Mouse (Mus musculus) MEL (cell line): ENCODE measurements at regions not wholly inside any gene's neighbourhood (a gene's known extent, or its start where the extent isn't known, plus 50 kb on each side); places are given as distances from the start of the nearest gene placed in this dataset.

Source experiments
- DNase-seq: peaks from one replicate; pipeline ENCODE4 v3.0.0; 2011; ENCODE audit warnings: low read depth, low spot score
- H3K27ac ChIP-seq: 2 replicates; pipeline ENCODE4 v1.5.1; 2012; ENCODE audit warnings: low read depth, mild to moderate bottlenecking, control low read depth, low read length, moderate library complexity; ENCODE audit not compliant: control insufficient read depth
- H3K27me3 ChIP-seq, 2 experiments: fragments of 150-350 bp in 1 of 2; sonication (generic) in 1 of 2; 2 replicates each; pipeline ENCODE4 v1.6.1; 2012; ENCODE audit warnings: low read length in 2 of 2, mild to moderate bottlenecking in 2 of 2, improper control_type of control experiment in 1 of 2, moderate library complexity in 1 of 2; ENCODE audit not compliant: insufficient read depth in 2 of 2, control insufficient read depth in 1 of 2
- H3K36me3 ChIP-seq, 2 experiments: 2 replicates each; pipeline ENCODE4 v1.6.1; 2012 to 2014; ENCODE audit warnings: low read length in 2 of 2, improper control_type of control experiment in 1 of 2, inconsistent platforms in 1 of 2, mild to moderate bottlenecking in 1 of 2; ENCODE audit not compliant: insufficient read depth in 2 of 2, control insufficient read depth in 1 of 2
- H3K4me1 ChIP-seq, 2 experiments: fragments of 150-350 bp in 1 of 2; sonication (generic) in 1 of 2; 2 replicates each; pipeline ENCODE4 v1.6.1; 2012; ENCODE audit warnings: low read length in 2 of 2, improper control_type of control experiment in 1 of 2, mild to moderate bottlenecking in 1 of 2; ENCODE audit not compliant: insufficient read depth in 2 of 2, control insufficient read depth in 1 of 2
- H3K4me3 ChIP-seq, 2 experiments: fragments of 150-350 bp in 1 of 2; sonication (generic) in 1 of 2; 2 replicates each; pipeline ENCODE4 v1.5.1; 2012; ENCODE audit warnings: low read depth in 2 of 2, low read length in 2 of 2, mild to moderate bottlenecking in 2 of 2, moderate library complexity in 2 of 2, control low read depth in 1 of 2, improper control_type of control experiment in 1 of 2; ENCODE audit not compliant: control insufficient read depth in 1 of 2, insufficient read depth in 1 of 2
- H3K79me2 ChIP-seq: 2 replicates; pipeline ENCODE4 v1.6.1; 2012; ENCODE audit warnings: mild to moderate bottlenecking, low read length, moderate library complexity; ENCODE audit not compliant: control insufficient read depth, poor library complexity, insufficient read depth
- H3K9ac ChIP-seq: 2 replicates; pipeline ENCODE4 v1.6.1; 2012; ENCODE audit warnings: low read depth, mild to moderate bottlenecking, control low read depth, low read length, moderate library complexity; ENCODE audit not compliant: control insufficient read depth, poor library complexity, severe bottlenecking
- H3K9me3 ChIP-seq: fragments of 150-350 bp; sonication (generic); replicated peaks from 2 replicates; pipeline ENCODE4 v1.6.1; 2012; ENCODE audit warnings: mild to moderate bottlenecking, low read length, improper control_type of control experiment, moderate library complexity; ENCODE audit not compliant: insufficient read depth
- CTCF ChIP-seq, 3 experiments: IDR thresholded peaks in 2 of 3; conservative IDR thresholded peaks in 1 of 3; 2 replicates each; pipeline ENCODE4 v1.5.1; 2011 to 2012; ENCODE audit warnings: low read length in 3 of 3, low read depth in 2 of 3, mild to moderate bottlenecking in 2 of 3, improper control_type of control experiment in 1 of 3, inconsistent platforms in 1 of 3, mixed read lengths in 1 of 3, moderate library complexity in 1 of 3; ENCODE audit not compliant: control insufficient read depth in 1 of 3, insufficient read depth in 1 of 3, poor library complexity in 1 of 3, severe bottlenecking in 1 of 3
- ELF1 ChIP-seq: IDR thresholded peaks from 2 replicates; pipeline ENCODE4 v1.6.1; 2014; ENCODE audit warnings: low read depth, mild to moderate bottlenecking, inconsistent platforms, low read length, improper control_type of control experiment, moderate library complexity
- EP300 ChIP-seq, 2 experiments: IDR thresholded peaks; 2 replicates each; pipeline ENCODE4 v1.6.1; 2011; ENCODE audit warnings: improper control_type of control experiment in 2 of 2, low read length in 2 of 2, low read depth in 1 of 2, mild to moderate bottlenecking in 1 of 2
- GABPA ChIP-seq: IDR thresholded peaks from 2 replicates; pipeline ENCODE4 v1.6.1; 2012; ENCODE audit warnings: low read depth, mild to moderate bottlenecking, inconsistent platforms, low read length, improper control_type of control experiment, moderate library complexity
- GATA1 ChIP-seq: IDR thresholded peaks from 2 replicates; pipeline ENCODE4 v1.6.1; 2011; ENCODE audit warnings: low read depth, low read length, improper control_type of control experiment
- KAT2A ChIP-seq: conservative IDR thresholded peaks from 2 replicates; pipeline ENCODE4 v1.6.1; 2012; ENCODE audit warnings: low read depth, low read length, improper control_type of control experiment, inconsistent platforms
- MAX ChIP-seq: IDR thresholded peaks from 2 replicates; pipeline ENCODE4 v1.6.1; 2011; ENCODE audit warnings: low read length, improper control_type of control experiment
- MAZ ChIP-seq: IDR thresholded peaks from 2 replicates; pipeline ENCODE4 v1.6.1; 2012; ENCODE audit warnings: low read depth, mild to moderate bottlenecking, inconsistent platforms, low read length, improper control_type of control experiment
- MEF2A ChIP-seq: IDR thresholded peaks from 2 replicates; pipeline ENCODE4 v1.6.1; 2014; ENCODE audit warnings: low read depth, mild to moderate bottlenecking, inconsistent platforms, low read length, improper control_type of control experiment; ENCODE audit not compliant: poor library complexity, insufficient replicate concordance, severe bottlenecking; ENCODE audit errors: extremely low read depth
- MXI1 ChIP-seq: IDR thresholded peaks from 2 replicates; pipeline ENCODE4 v1.6.1; 2011; ENCODE audit warnings: mild to moderate bottlenecking, low read depth, low read length, improper control_type of control experiment
- MYC ChIP-seq: IDR thresholded peaks from 2 replicates; pipeline ENCODE4 v1.6.1; 2011; ENCODE audit warnings: low read depth, mild to moderate bottlenecking, low read length, improper control_type of control experiment, moderate library complexity
- NRF1 ChIP-seq: IDR thresholded peaks from 2 replicates; pipeline ENCODE4 v1.6.1; 2014; ENCODE audit warnings: low read depth, mild to moderate bottlenecking, inconsistent platforms, low read length, improper control_type of control experiment, moderate library complexity; ENCODE audit not compliant: poor library complexity, insufficient read depth, severe bottlenecking
- POLR2A ChIP-seq, 2 experiments: IDR thresholded peaks; 2 replicates each; pipeline ENCODE4 v1.6.1; 2011 to 2012; ENCODE audit warnings: low read length in 2 of 2, mild to moderate bottlenecking in 2 of 2, control low read depth in 1 of 2, improper control_type of control experiment in 1 of 2, low read depth in 1 of 2, moderate library complexity in 1 of 2; ENCODE audit not compliant: control insufficient read depth in 1 of 2, insufficient read depth in 1 of 2, poor library complexity in 1 of 2
- RCOR1 ChIP-seq: IDR thresholded peaks from 2 replicates; pipeline ENCODE4 v1.6.1; 2012; ENCODE audit warnings: low read depth, mild to moderate bottlenecking, inconsistent platforms, low read length, improper control_type of control experiment
- SMC3 ChIP-seq: IDR thresholded peaks from 2 replicates; pipeline ENCODE4 v1.6.1; 2011; ENCODE audit warnings: low read depth, low read length, improper control_type of control experiment
- TCF12 ChIP-seq: IDR thresholded peaks from 2 replicates; pipeline ENCODE4 v1.6.1; 2014; ENCODE audit warnings: low read depth, mild to moderate bottlenecking, inconsistent platforms, low read length, improper control_type of control experiment, moderate library complexity
- USF1 ChIP-seq: IDR thresholded peaks from 2 replicates; pipeline ENCODE4 v1.6.1; 2014; ENCODE audit warnings: low read depth, mild to moderate bottlenecking, inconsistent platforms, low read length, improper control_type of control experiment, moderate library complexity
- ZC3H11A ChIP-seq: IDR thresholded peaks from 2 replicates; pipeline ENCODE4 v1.6.1; 2012; ENCODE audit warnings: low read depth, mild to moderate bottlenecking, inconsistent platforms, low read length, improper control_type of control experiment
- ZKSCAN1 ChIP-seq: IDR thresholded peaks from 2 replicates; pipeline ENCODE4 v1.6.1; 2012; ENCODE audit warnings: low read depth, mild to moderate bottlenecking, inconsistent platforms, low read length, improper control_type of control experiment, moderate library complexity

DNA sequence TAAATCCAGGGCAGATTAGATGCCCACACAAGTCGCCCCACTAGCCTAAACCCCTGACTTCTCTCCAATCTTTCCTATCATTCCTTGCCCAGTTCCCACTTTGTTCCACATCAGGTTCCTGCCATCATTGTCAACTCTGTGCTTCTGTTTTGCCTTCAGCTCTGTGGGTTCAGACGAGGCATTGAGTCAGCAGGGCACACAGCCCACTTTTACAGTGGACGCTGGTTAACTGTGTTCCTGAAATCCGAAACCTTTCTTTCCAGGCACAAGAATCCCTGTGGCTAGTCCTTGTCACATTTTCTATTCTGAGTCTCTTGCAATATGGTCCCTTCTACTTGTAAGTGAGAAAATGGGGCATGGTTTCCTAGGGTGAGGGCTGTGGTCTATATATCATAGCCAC is 392.3 kb downstream of the Etnk1 start:
- Histone ChIP-seq H3K27me3 (no peaks in the 10 kb centered on the region), H3K27ac (no peak overlapping the region), H3K79me2 (no peaks in the 10 kb centered on the region), H3K4me1 (no peaks in the 10 kb centered on the region), H3K9ac (no peak overlapping the region), H3K36me3 (no peaks in the 10 kb centered on the region), H3K9me3 (no peaks in the 10 kb centered on the region), H3K4me3 (no peak overlapping the region)
- no peak for DNase-seq
- TF ChIP-seq MAX = no peak
- TF ChIP-seq MXI1 = no peak
- no peak for TF ChIP-seq ZKSCAN1
- no peak for TF ChIP-seq GATA1
- no peak for TF ChIP-seq MYC
- TF ChIP-seq TCF12 = no peak
- TF ChIP-seq NRF1 = no peak

DNA sequence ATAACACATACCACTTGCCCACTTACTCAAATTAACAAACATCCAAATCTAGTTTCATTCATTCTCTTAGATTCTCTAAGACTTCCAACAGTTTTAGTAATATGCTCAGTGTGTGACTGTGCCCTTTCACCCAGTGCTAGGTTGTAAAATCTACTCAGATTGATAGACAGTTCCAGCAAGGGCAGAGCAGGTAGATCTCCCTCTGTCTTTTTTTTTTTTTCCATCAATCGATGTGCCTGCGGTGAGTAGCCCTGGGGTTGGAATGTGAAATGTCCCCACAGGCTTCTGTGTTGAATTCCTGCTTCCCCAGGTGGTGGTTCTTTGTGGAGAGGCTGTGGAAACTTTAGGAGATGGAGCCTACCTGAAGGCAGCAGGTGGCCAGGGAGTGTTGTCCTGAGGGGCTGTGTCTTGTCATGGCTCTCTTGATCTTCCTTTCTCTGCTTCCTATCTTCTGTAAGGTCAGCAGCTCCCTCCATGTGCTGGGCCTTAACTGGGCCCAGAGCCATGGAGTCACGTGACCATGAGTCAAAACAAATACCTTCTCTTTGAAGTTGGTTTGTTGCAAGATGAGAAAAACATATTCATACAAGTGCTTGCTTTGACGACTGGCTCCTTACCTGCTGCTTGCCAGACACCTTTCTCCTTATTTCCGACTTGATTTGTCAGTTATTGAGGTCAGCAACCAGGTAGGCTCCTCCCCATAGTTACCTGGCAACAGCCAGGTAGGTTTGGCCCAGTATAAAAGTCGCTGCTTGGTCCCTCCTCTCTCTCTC is 394.5 kb downstream of the Etnk1 start:
- DNase-seq = no peak
- H3K79me2 ChIP-seq = no peaks in the 10 kb centered on the region
- no peaks in the 10 kb centered on the region for H3K36me3 ChIP-seq

DNA sequence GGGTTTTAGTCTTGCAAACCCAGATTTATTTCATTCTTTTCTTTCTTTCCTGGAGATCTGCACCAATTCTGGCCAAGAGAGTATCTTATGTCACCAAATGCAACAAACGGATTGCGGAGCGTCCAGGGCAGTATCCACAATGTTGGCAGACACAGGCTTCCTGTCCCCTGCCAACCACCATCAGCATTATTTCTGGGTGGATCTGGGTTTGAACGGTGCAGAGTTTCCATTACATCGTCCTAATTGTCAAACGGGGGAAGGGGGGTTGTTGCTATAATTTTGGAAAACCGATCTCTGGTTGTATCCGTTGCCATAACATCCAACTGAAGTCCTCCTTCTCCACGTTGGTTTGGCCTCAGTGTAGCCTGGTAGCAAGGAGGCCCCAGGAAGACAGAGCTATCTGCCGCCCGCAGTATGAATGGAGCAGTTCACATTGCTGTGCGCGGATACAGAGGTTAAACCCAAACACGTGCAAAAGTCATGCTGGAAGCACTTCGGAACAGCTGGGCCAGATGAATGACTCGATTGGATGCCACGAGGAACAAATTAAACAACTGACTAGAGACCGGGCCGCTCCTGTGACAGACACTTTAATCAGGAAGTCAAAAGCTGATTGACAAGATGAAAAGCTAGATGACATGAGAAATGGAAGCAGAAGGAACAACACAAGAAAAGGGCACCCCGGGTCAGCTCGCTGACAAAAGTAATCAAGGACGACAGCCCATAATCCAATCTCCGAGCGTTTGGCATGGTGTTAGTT is 404.5 kb downstream of the Etnk1 start:
- H3K9me3 ChIP-seq = no peaks in the 10 kb centered on the region
- no peaks in the 10 kb centered on the region for H3K27me3 ChIP-seq
- no peak for DNase-seq
- no peaks in the 10 kb centered on the region for H3K4me1 ChIP-seq
- no peak overlapping the region for H3K27ac ChIP-seq
- no peak overlapping the region for H3K4me3 ChIP-seq
- TF ChIP-seq POLR2A (IDR thresholded peaks at IDR 0.05; ENCODE audit: control insufficient read depth in 1 of 2, insufficient read depth in 1 of 2, low read depth in 1 of 2, low read length in 2 of 2, poor library complexity in 1 of 2) = no peak
- TF ChIP-seq RCOR1 = no peak
- no peak for TF ChIP-seq CTCF (IDR thresholded peaks at IDR 0.05 in 2 of 3, conservative IDR thresholded peaks at IDR 0.05 in 1 of 3; ENCODE audit: control insufficient read depth in 1 of 3, insufficient read depth in 1 of 3, low read depth in 2 of 3, low read length in 3 of 3, poor library complexity in 1 of 3, severe bottlenecking in 1 of 3)
- no peak for TF ChIP-seq MEF2A
- no peak for TF ChIP-seq KAT2A
- no peak for TF ChIP-seq MXI1
- no peak for TF ChIP-seq SMC3
- no peak for TF ChIP-seq GABPA
- TF ChIP-seq ZC3H11A = no peak
- TF ChIP-seq MAZ = no peak
- no peak overlapping the region for H3K9ac ChIP-seq
- no peaks in the 10 kb centered on the region for H3K36me3 ChIP-seq
- H3K79me2 ChIP-seq = no peaks in the 10 kb centered on the region

More for the DNA sequence above, 394.5 kb downstream of the Etnk1 start:
- no peak overlapping the region for H3K4me3 ChIP-seq
- TF ChIP-seq ELF1 (no peak), EP300 (IDR thresholded peaks at IDR 0.05; ENCODE audit: low read depth in 1 of 2, low read length in 2 of 2) (no peak), USF1 (0 out of 2 replicates have a peak, but pooled peaks have one; percentile 14)
- no peak overlapping the region for H3K9ac ChIP-seq
- H3K27me3 ChIP-seq = no peaks in the 10 kb centered on the region
- no peaks in the 10 kb centered on the region for H3K9me3 ChIP-seq
- H3K4me1 ChIP-seq = no peaks in the 10 kb centered on the region
- H3K27ac ChIP-seq = no peak overlapping the region
